Mouse (Mus musculus): ENCODE data around the gene Fermt3. TPM values are rescaled to one million over a fixed set of nuclear protein-coding genes. Genes with fewer than 3 reads are reported as not detected.
"Not testable (repeated sequence)": the region's sequence is repeated elsewhere in the genome, so short reads cannot be mapped to it uniquely, and the experiment has no call there.

Fermt3 gene
- polyA plus RNA-seq, 1 experiment from 2014 or later = 8.0 TPM

DNA sequence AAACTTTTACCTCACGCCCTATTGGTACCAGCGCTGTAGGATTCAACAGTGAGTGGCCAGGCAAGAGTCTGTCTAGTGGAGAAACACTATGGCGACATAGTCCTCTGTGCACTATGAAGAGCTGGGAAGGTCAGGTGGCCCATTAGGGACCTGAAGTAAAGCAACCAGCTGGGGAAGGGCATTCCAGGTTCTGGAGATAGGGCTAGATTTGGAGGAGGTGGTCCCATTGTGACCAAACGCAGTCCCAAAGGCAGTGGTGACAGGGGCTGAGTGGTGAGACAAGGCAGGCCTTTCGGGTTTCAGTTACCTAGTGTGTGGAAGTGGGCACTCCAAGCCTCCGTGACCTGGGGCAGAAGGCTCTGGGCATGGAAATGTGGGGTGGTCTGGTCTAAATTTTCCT is 39.3 kb upstream of the Fermt3 start:
- ATAC-seq (replicated peaks; ENCODE audit: low FRiP score) = no peak
- Histone ChIP-seq H3K4me3 (ENCODE audit: low read depth, low read length) (no peak overlapping the region), H3K4me1 (replicated peaks; ENCODE audit: control insufficient read depth, insufficient read depth, low read length) (peaks cover 19% of the 10 kb centered on the region), H3K27me3 (ENCODE audit: control insufficient read depth, insufficient read depth, low read length) (peaks cover 6% of the 10 kb centered on the region; the same call in 1 of the 2 replicates), H3K27ac (ENCODE audit: low read depth, low read length) (no peak overlapping the region), H3K4me2 (ENCODE audit: low read depth, low read length, severe bottlenecking) (peak overlapping the region; percentile 99), H3K9me3 (ENCODE audit: control insufficient read depth, low read length) (no peaks in the 10 kb centered on the region), H3K36me3 (ENCODE audit: control insufficient read depth, insufficient read depth, low read length) (no peaks in the 10 kb centered on the region), H3K9ac (ENCODE audit: low read length) (no peak overlapping the region)
- no peak for DNase-seq (ENCODE audit: low spot score)
- WGBS = 55% methylated on average over 6 of the region's 6 CpGs

DNA sequence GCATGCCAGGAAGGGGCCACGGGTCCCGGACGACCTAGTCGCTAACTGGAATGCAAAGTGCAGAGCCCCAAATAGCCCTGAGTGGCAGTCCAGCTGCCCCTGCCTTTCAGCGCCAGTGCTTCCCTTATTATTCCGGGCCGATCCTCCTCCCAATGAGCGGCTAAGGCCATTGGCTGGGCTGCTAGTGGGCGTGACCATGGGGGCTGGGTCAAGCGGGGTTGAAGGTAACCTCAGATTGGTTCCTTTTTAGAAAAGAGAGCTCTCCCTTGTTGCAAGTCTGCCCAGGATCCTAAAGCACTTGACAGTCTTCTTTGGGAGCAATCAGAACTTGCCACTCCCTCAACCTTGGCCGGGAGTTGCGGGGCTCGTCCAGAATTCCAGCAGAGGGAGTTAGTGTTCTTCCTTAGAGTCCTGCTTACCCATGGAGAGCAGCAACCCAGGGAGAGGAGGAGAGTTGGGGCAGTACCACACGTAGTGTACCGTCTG is 38.5 kb upstream of the Fermt3 start:
- ATAC-seq (replicated peaks; ENCODE audit: low FRiP score) (peak; percentile 81), DNase-seq (ENCODE audit: low spot score) (peak; percentile 90)
- 0% methylated on average over 15 of the region's 15 CpGs for WGBS
- Histone ChIP-seq H3K27me3 (ENCODE audit: control insufficient read depth, insufficient read depth, low read length) (peaks cover 6% of the 10 kb centered on the region; the same call in 1 of the 2 replicates), H3K4me3 (ENCODE audit: low read depth, low read length) (peak overlapping the region; percentile 59; the same call in 1 of the 2 replicates), H3K9me3 (ENCODE audit: control insufficient read depth, low read length) (no peaks in the 10 kb centered on the region), H3K4me2 (ENCODE audit: low read depth, low read length, severe bottlenecking) (peak overlapping the region; percentile 99), H3K27ac (ENCODE audit: low read depth, low read length) (no peak overlapping the region), H3K4me1 (replicated peaks; ENCODE audit: control insufficient read depth, insufficient read depth, low read length) (peaks cover 19% of the 10 kb centered on the region), H3K36me3 (ENCODE audit: control insufficient read depth, insufficient read depth, low read length) (no peaks in the 10 kb centered on the region), H3K9ac (ENCODE audit: low read length) (no peak overlapping the region)

DNA sequence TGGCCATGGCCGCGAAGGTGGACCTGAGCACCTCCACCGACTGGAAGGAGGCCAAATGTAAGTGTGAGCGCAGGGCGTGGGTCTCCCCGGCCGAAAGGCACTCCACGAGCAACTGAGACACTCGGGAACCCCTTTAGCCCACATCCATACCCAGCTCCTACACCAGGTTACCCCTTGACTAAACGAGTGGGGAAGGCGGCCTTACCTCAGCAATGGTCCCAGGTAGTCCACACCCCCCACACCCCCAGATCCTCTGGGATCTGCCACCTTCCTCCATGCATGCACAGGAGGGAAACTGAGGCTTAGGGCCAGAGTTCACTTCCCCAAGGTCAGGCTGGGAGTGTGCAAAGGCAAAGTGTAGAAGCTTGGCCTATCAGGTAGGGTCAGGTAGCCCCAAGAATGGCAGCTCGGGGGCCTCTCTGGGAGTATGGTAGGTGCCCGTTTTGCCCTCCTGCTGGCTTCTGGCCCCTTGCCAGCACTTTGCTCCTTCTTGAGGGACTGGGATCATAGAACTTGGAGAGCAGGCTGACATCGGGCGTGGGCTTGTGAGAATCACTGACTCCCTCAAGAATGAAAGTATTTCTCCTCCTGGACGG is 38.0 kb upstream of the Fermt3 start:
- H3K9me3 ChIP-seq (ENCODE audit: control insufficient read depth, low read length) = no peaks in the 10 kb centered on the region
- H3K9ac ChIP-seq (ENCODE audit: low read length) = peak overlapping the region; percentile 47
- H3K4me1 ChIP-seq (replicated peaks; ENCODE audit: control insufficient read depth, insufficient read depth, low read length) = peaks cover 19% of the 10 kb centered on the region
- 2% methylated on average over 16 of the region's 16 CpGs for WGBS
- DNase-seq (ENCODE audit: low spot score) (no peak), ATAC-seq (replicated peaks; ENCODE audit: low FRiP score) (peak; percentile 47)
- H3K4me3 ChIP-seq (ENCODE audit: low read depth, low read length) = peak overlapping the region; percentile 59
- H3K27ac ChIP-seq (ENCODE audit: low read depth, low read length) = no peak overlapping the region
- peaks cover 6% of the 10 kb centered on the region; the same call in 1 of the 2 replicates for H3K27me3 ChIP-seq (ENCODE audit: control insufficient read depth, insufficient read depth, low read length)
- H3K36me3 ChIP-seq (ENCODE audit: control insufficient read depth, insufficient read depth, low read length) = no peaks in the 10 kb centered on the region
- H3K4me2 ChIP-seq (ENCODE audit: low read depth, low read length, severe bottlenecking) = peak overlapping the region; percentile 99

DNA sequence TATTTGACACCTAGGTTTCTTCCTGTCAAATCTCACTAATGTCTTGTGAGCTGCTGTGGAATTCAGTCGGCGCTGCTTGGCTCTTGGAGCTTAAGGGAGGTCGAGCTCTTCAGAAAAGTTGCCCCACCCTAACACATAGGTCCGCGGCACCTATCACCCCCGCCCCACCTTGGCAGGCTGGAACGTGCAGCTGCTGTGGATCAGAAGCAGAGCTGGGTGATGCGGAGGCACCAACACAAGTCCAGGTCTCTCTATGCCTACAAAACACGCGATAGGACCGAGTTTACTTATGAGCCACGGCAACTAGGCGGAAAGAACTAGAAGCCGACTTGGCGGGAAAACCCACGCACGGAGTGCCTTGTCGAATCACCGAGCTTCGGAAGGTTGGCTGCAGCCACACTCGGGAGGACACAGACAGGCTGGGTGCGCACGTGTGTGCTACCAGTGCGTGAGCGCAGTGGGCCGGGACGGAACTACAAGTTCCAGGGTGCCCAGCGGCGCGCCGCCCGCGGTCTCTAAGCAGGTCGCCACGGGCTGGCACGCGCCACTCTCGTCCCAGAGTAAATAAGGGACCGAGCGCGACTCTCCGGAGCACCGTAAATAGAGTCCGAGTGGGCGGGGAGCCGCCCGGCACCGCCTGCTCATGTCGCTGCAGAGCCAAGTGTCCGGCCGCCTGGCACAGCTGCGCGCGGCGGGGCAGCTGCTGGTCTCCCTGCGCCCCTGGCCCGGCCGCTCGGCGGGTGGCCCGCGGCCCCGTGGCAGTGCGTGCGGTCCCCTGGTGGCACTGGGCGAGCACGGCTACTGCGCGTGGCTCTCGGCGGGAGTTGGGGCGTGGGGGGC is 37.2 kb upstream of the Fermt3 start, which contains the start of gene Macrod1:
TSS of gene Macrod1 (plus strand) at position 563 of the 840 bp plus-strand sequence.
- peak; percentile 87 for DNase-seq (ENCODE audit: low spot score)
- Histone ChIP-seq H3K27ac (ENCODE audit: low read depth, low read length) (no peak within 1 kb of the TSS), H3K27me3 (ENCODE audit: control insufficient read depth, insufficient read depth, low read length) (peaks cover 6% of the 10 kb centered on the region; the same call in 1 of the 2 replicates), H3K36me3 (ENCODE audit: control insufficient read depth, insufficient read depth, low read length) (no peaks in the 10 kb centered on the region), H3K4me2 (ENCODE audit: low read depth, low read length, severe bottlenecking) (peak within 1 kb of the TSS; percentile 99), H3K4me1 (replicated peaks; ENCODE audit: control insufficient read depth, insufficient read depth, low read length) (peaks cover 19% of the 10 kb centered on the region), H3K9ac (ENCODE audit: low read length) (peak within 1 kb of the TSS; percentile 47), H3K9me3 (ENCODE audit: control insufficient read depth, low read length) (no peaks in the 10 kb centered on the region), H3K4me3 (ENCODE audit: low read depth, low read length) (peak within 1 kb of the TSS; percentile 59)
- peak; percentile 85 for ATAC-seq (replicated peaks; ENCODE audit: low FRiP score)
- WGBS = 2% methylated on average over 72 of the region's 72 CpGs

DNA sequence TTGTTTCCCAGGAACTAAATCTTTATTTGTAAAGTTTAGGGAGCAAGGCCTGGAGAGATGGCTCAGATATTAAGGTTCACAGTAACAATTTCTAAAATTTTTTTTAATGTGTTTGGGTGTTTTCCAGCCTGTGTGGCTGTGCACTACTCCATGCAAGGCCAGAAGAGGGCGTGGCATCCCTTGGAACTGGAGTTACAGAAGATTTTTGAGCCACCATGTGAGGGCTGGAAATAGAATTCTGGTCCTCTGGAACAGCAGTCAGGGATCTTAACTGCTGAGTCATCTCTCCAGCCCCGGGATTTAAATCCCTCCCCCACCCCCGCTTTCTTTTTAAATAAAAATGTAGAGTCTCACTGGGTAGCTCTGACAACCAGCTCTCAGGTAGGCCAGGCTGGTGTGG is 35.9 kb upstream of the Fermt3 start:
- no peak overlapping the region for H3K9ac ChIP-seq (ENCODE audit: low read length)
- ATAC-seq (replicated peaks; ENCODE audit: low FRiP score) (no peak), DNase-seq (ENCODE audit: low spot score) (no peak)
- H3K9me3 ChIP-seq (ENCODE audit: control insufficient read depth, low read length) = no peaks in the 10 kb centered on the region
- H3K27ac ChIP-seq (ENCODE audit: low read depth, low read length) = no peak overlapping the region
- peaks cover 19% of the 10 kb centered on the region for H3K4me1 ChIP-seq (replicated peaks; ENCODE audit: control insufficient read depth, insufficient read depth, low read length)
- H3K27me3 ChIP-seq (ENCODE audit: control insufficient read depth, insufficient read depth, low read length) = peaks cover 6% of the 10 kb centered on the region; the same call in 1 of the 2 replicates
- H3K4me3 ChIP-seq (ENCODE audit: low read depth, low read length) = no peak overlapping the region
- 44% methylated on average over 3 of the region's 3 CpGs for WGBS
- no peaks in the 10 kb centered on the region for H3K36me3 ChIP-seq (ENCODE audit: control insufficient read depth, insufficient read depth, low read length)
- H3K4me2 ChIP-seq (ENCODE audit: low read depth, low read length, severe bottlenecking) = no peak overlapping the region

DNA sequence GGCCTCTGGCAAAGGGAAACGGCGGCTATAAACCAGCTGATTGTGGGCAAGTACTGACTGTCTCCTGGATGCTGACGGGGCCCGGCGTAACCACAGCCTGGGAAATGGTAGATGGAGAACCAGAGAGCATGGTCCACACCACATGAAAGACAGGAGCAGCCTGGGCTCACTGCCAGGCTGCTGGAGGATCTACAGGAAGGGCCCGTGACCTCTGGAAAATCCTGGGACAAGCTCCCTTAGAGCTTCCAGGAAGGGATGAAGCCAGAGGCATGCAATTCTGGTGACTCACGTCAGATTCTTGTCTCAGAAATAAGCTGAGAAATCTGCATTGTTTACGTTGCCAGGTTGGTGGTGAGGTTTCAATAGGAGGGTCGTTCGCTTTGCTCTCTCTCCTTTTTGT is 35.5 kb upstream of the Fermt3 start:
- H3K36me3 ChIP-seq (ENCODE audit: control insufficient read depth, insufficient read depth, low read length) = no peaks in the 10 kb centered on the region
- no peaks in the 10 kb centered on the region for H3K9me3 ChIP-seq (ENCODE audit: control insufficient read depth, low read length)
- H3K9ac ChIP-seq (ENCODE audit: low read length) = no peak overlapping the region
- no peak overlapping the region for H3K27ac ChIP-seq (ENCODE audit: low read depth, low read length)
- DNase-seq (ENCODE audit: low spot score) = no peak
- no peak overlapping the region for H3K4me2 ChIP-seq (ENCODE audit: low read depth, low read length, severe bottlenecking)
- no peak overlapping the region for H3K4me3 ChIP-seq (ENCODE audit: low read depth, low read length)
- WGBS = 74% methylated on average over 10 of the region's 10 CpGs
- peaks cover 19% of the 10 kb centered on the region for H3K4me1 ChIP-seq (replicated peaks; ENCODE audit: control insufficient read depth, insufficient read depth, low read length)
- peaks cover 5% of the 10 kb centered on the region; the same call in 1 of the 2 replicates for H3K27me3 ChIP-seq (ENCODE audit: control insufficient read depth, insufficient read depth, low read length)
- ATAC-seq (replicated peaks; ENCODE audit: low FRiP score) = no peak

DNA sequence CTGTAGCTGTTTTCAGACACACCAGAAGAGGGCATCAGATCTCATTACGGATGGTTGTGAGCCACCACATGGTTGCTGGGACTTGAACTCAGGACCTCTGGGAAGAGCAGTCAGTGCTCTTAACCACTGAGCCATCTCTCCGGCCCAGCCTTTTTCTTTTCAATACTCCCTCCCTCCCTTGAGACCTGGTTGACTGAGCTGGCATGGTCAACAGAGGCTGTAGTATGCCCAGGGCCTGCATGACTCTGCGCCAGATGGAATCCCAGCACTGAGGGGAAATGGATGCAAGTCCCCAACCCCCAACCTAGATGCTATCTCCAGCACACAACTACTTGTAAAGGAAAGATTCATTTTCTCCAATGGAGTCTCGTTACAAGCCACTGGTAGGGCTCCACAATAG is 34.1 kb upstream of the Fermt3 start:
- peaks cover 17% of the 10 kb centered on the region for H3K4me1 ChIP-seq (replicated peaks; ENCODE audit: control insufficient read depth, insufficient read depth, low read length)
- H3K9me3 ChIP-seq (ENCODE audit: control insufficient read depth, low read length); H3K9ac ChIP-seq (ENCODE audit: low read length); H3K4me2 ChIP-seq (ENCODE audit: low read depth, low read length, severe bottlenecking); ATAC-seq (replicated peaks; ENCODE audit: low FRiP score); H3K27ac ChIP-seq (ENCODE audit: low read depth, low read length); DNase-seq (ENCODE audit: low spot score); H3K27me3 ChIP-seq (ENCODE audit: control insufficient read depth, insufficient read depth, low read length); H3K4me3 ChIP-seq (ENCODE audit: low read depth, low read length); H3K36me3 ChIP-seq (ENCODE audit: control insufficient read depth, insufficient read depth, low read length): not testable (repeated sequence)
- WGBS = 82% methylated on average over 4 of the region's 4 CpGs

DNA sequence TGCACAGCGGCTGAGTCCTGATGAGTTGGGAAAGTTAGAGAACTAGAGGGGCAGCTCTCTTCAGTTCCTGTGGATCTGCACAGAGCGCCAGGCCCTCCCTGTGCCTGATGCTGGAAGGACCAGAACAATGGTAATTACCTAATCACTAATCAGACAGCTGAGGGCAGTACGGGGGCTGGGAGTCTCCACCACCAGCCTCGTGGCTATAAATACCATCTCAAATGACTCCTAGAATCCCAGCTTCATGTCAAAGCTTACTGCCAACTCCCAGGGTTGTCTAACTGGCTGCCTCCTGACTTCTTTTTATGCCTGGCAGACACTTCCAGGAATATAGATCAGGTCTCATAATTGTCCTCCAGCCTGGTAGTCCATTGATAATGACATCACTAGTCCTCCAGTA is 25.4 kb upstream of the Fermt3 start:
- ATAC-seq (replicated peaks; ENCODE audit: low FRiP score) (no peak), DNase-seq (ENCODE audit: low spot score) (no peak)
- Histone ChIP-seq H3K4me2 (ENCODE audit: low read depth, low read length, severe bottlenecking) (no peak overlapping the region), H3K4me1 (replicated peaks; ENCODE audit: control insufficient read depth, insufficient read depth, low read length) (no peaks in the 10 kb centered on the region), H3K9me3 (ENCODE audit: control insufficient read depth, low read length) (no peaks in the 10 kb centered on the region), H3K9ac (ENCODE audit: low read length) (no peak overlapping the region), H3K27ac (ENCODE audit: low read depth, low read length) (no peak overlapping the region), H3K36me3 (ENCODE audit: control insufficient read depth, insufficient read depth, low read length) (no peaks in the 10 kb centered on the region), H3K4me3 (ENCODE audit: low read depth, low read length) (no peak overlapping the region), H3K27me3 (ENCODE audit: control insufficient read depth, insufficient read depth, low read length) (no peaks in the 10 kb centered on the region)
- WGBS = 31% methylated on average over 4 of the region's 4 CpGs

All from forebrain, embryonic 11.5 days (tissue).